Mouse (Mus musculus): ENCODE measurements around the gene Acvr1.

Acvr1 gene

DNA sequence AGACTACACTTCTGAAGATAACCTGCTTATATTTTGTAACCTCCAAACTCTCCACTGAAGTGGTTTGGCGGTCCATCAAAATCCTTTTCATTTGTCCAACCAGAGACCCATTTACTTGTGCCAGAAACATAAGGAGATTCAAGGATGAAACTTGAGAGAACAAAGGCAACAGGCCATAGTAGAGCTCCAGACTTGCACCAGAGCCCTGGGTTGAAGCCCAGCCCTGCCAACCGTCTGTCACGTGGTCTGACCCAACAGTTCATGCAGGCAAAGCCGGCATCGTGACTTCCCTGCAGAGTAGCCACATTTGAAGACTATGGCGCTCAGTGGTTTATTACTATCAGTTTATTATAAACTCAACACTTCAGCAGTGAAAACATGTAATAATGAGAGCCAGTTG is 45.3 kb downstream of the Acvr1 start:
- no peak for DNase-seq (ENCODE audit: inconsistent age in 2 of 2, low spot score in 1 of 2)

DNA sequence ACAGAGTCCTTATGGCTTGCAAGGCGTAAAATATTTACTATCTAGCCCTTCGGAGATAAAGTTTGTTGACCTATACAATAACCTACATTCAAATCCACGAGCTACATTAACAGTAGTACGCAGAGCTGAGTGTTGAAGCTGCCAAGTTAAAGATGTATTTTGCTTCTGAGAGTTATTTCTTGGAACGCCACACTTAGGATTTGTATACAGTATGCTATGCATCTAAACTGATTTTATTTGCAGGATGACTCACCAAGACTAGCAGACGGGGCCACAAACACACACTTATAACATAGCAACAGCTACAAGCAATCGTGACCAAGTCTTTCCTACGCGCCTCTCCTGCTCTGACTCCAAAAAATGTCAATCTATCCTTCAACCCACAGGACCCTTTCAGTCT is 46.2 kb downstream of the Acvr1 start:
- DNase-seq (ENCODE audit: inconsistent age in 2 of 2, low spot score in 1 of 2): no peak

- peak in 1 of 2 experiments; percentile 69 for DNase-seq (ENCODE audit: inconsistent age in 2 of 2, low spot score in 1 of 2)
These were observed 48.4 kb downstream of the Acvr1 start for GRCm38 (mm10) chr2:58518517-58518916.

- no peak for DNase-seq (ENCODE audit: inconsistent age in 2 of 2, low spot score in 1 of 2)
These were observed 50.0 kb downstream of the Acvr1 start for GRCm38 (mm10) chr2:58516920-58517319.

DNA sequence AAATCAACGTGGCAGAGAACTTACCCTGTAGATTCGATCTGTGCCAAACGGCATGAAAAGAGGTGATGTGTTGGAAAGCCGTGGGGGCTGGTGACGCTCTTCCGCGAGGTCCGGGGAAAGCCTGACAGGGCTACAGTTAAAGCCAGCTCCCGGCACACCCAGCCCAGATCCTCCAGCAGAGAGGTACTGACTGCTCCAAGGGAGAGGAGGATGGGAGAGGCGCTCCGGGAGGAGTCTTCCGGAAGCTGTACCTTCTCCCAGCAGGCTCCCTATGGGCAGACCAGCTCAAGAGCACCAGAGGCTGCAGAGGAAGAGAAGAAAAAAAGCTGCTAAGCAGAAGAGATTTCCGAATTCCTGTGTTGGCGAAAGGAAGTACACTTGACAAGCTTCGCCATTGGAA is 51.0 kb downstream of the Acvr1 start:
- no peak for DNase-seq (ENCODE audit: inconsistent age in 2 of 2, low spot score in 1 of 2)

GRCm38 (mm10) chr2:58514489-58514888 is 52.5 kb downstream of the Acvr1 start:
- DNase-seq (ENCODE audit: inconsistent age in 2 of 2, low spot score in 1 of 2): no peak

DNA sequence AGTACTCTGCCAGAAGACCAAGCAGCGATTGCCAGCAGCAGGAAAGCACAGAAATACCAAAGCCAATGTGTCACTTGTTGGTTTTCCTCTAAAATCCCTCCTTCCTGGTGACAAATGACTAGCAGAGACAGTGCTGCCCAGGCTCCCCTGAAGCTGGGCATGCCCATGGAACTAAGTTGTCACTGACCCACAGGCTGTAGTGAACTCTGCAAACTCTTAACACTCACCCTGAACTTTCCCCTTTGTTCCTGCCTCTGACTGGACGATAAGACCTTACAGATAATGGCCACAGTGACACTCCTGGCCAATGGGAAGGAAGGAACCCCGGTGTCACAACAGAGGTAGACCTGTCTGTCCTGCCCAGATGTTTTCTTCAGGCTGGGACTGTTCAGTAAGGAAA is 53.7 kb downstream of the Acvr1 start:
- DNase-seq (ENCODE audit: inconsistent age in 2 of 2, low spot score in 1 of 2): peak; percentile 44 to 66

DNA sequence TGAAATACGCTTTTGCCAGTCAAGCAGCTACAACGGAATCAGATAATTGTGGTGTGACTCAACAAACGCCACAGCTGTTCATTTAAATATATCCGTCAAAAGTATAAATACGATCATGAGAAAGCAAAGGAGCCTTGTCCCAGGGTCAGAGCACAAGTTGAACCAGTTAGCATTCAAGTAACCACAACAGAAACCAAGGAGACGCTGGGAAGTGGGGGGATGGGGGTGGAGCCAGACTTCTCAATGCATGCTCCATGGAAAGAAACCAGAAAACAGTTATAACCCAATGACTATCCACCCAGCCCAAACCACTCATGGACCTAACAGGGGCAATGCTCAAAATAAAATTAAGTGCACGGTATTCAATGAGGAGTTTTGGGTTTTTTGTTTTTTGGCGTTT is 56.8 kb downstream of the Acvr1 start:
- DNase-seq (ENCODE audit: inconsistent age in 2 of 2, low spot score in 1 of 2): no peak

GRCm38 (mm10) chr2:58505306-58506090 is 61.5 kb downstream of the Acvr1 start:
- no peak for DNase-seq (ENCODE audit: inconsistent age in 2 of 2, low spot score in 1 of 2)

- no peak for DNase-seq (ENCODE audit: inconsistent age in 2 of 2, low spot score in 1 of 2)
These were observed 70.1 kb downstream of the Acvr1 start for GRCm38 (mm10) chr2:58496647-58497410.

DNA sequence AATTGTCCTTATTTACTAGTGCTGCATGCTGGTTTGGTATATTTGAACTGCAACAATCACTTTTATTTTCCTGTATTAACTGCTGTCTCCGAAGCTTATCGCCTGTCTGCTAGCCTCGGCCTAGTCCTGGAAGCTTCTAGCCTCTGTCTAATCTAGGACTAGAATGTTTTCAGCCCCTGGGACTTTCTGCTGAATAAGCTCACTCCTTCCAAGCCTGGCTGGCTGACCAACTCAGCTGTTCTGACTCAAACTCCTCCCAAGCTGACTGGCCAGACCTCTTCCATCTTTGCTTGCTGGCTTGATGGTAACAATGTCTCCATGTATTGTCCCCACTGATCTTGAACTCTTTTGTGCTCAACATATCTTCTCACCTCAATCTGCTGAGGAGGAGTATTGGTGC is 71.7 kb downstream of the Acvr1 start:
- no peak for DNase-seq (ENCODE audit: inconsistent age in 2 of 2, low spot score in 1 of 2)

DNA sequence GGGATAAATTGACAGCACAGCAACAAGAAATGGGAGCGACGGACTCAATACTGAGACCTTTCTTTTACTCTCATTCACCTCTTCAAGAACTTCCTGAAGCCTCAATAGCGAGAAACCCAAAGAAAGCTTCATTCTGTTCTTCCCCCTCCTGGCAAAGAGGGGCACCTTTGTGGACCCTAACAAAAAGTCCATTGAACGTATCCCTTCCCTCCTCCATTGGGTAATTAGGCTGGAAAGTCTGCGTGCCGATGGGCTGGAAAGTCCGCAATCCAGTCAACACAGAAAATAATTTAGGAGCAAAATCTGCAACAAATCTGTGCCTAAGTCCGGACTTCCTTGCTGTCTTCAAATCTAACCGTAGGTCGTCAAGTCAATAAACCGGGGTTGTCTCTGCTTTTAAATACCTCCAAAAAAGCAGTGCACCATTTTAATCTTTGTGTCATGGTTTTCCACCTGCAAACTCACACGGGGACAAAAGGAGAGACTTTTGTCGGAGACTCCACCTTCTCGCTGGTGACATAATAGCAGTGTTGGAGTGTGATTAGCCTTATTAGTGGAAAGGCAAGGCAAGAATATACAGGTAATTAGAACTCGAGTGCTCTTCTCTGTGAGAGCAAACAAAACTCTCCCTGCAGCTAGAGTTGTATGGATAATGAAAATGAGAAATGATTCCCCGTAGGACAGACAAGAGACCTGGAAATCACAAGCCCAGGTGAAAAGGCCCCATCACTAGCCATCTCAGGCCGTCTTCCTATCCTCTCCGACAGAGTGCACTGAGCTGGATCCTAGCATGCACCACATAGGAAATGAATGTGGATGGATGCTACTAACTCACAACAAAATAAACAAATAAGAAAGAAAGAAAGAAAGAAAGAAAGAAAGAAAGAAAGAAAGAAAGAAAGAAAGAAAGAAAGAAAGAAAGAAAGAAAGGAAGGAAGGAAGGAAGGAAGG is 73.0 kb downstream of the Acvr1 start:
- DNase-seq (ENCODE audit: inconsistent age in 2 of 2, low spot score in 1 of 2): no peak

- no peak for DNase-seq (ENCODE audit: inconsistent age in 2 of 2, low spot score in 1 of 2)
These were observed 77.7 kb downstream of the Acvr1 start for GRCm38 (mm10) chr2:58489275-58489674.

- no peak for DNase-seq (ENCODE audit: inconsistent age in 2 of 2, low spot score in 1 of 2)
These were observed 78.6 kb downstream of the Acvr1 start for GRCm38 (mm10) chr2:58488404-58488803.

- DNase-seq (ENCODE audit: inconsistent age in 2 of 2, low spot score in 1 of 2): peak; percentile 39 to 80
These were observed 79.7 kb downstream of the Acvr1 start for GRCm38 (mm10) chr2:58487279-58487560.

DNA sequence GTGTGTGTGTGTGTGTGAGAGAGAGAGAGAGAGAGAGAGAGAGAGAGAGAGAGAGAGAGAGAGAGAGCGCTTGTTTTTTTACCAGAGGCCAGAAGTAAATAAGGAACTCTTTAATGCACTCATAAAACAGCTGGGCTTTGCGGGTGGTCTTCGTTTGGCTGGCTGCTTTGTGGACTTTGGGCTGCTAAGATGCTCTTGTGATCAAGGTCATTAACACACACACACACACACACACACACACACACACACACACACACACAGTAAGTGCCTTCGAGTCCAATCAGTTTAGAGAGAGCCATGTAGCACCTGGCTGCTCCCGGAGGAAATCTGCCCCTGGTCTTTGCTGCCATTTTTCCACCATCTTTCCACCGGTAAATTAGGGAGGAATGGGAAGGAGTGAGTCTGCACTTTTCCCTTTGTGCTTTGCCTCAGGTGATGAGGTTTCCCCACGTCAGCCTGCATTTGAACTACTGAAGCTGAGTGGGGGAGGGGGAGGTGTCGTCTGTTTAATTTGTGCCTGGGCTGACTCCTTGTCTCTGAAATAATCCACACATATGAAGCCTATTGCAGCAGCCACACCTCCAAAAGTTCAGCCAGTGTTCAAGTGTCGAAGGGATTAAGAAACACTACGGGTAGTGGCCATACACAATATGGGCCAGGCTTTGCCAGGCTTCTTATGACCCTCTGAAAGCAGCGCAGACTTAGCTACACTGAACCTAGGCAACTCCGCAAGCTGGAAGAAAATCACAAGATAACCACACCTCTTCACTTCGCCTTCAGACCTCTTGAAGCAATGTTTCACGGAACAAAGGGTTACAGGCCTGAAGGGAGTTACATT is 80.3 kb downstream of the Acvr1 start:
- peak; percentile 18 to 49 for DNase-seq (ENCODE audit: inconsistent age in 2 of 2, low spot score in 1 of 2)

- DNase-seq (ENCODE audit: inconsistent age in 2 of 2, low spot score in 1 of 2): peak; percentile 16 to 52
These were observed 81.3 kb downstream of the Acvr1 start for GRCm38 (mm10) chr2:58485683-58486082.

DNA sequence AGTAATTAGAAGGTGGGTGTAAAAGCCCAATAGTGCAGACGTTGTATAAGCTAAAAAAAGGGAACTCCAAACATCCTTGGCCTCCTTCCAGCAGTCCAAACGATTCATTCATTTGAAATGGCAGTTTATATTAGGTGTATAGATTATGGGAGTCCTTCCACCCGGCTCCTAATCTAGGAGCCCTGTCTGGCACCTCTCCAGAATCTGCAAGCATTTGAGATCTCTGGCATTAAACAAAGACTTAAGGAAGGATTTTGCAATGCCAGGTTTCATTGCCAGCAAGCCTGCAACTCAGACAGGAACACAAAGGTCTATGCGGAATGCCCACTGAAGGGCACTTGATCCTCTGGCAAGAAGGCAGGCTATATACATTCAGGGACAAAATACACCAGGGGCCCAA is 81.8 kb downstream of the Acvr1 start:
- DNase-seq (ENCODE audit: inconsistent age in 2 of 2, low spot score in 1 of 2): peak; percentile 55 to 79

- peak; percentile 19 to 49 for DNase-seq (ENCODE audit: inconsistent age in 2 of 2, low spot score in 1 of 2)
These were observed 82.5 kb downstream of the Acvr1 start for GRCm38 (mm10) chr2:58484284-58484965.

Measured in adrenal gland, adult (tissue).